Comparison of ENCODE assay signal across 13 mouse cellular contexts in the genomic region with DNA sequence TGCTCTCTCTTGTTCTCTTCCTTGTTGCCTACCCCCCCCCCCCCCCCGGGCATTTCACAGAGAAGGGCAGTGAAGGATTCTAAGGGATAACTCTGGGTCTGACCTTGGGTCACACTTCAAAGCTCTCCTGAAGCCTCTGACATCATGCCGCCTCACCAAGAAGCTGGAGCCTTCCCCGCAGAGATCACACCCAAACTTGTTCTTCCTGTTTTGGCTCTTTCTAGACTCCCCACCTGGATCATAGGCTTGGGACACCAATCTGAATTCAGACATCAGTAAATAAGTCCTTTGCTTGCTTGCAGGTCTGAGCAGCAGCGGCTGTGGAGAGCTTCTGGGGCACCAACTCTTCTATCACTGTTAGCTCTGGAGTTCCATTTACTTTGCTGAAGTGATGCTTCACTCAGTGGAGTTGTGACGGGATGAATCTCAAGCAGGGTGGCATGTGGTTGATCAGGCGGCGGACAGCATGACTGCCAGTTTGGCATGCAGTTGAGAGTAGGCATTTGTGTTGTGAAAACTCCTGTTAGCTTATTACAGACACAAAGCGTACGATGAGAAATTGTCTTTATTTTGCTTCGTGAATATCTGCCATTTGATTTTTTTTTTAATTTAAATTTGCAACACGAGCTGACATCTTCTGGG.
DNase-seq lines count a peak whose midpoint lies in the region; ATAC-seq lines count a peak whose summit lies in the region.
"Had no signal": no experiment of that assay in that cellular context is flagged by ENCODE, and none has a peak within 500 bp of the region (broad histone marks: within the 10 kb centered on the region; RNA-seq: fewer than 3 reads in every experiment).

No protein-coding gene starts in this region.

- no peak for ATAC-seq in hindbrain, embryonic 16.5 days
- ATAC-seq in monocyte, adult 5-6 weeks (replicated peaks; ENCODE audit: insufficient number of reproducible peaks, low FRiP score, low TSS enrichment, poor library complexity, severe bottlenecking) = no peak
- ATAC-seq: midbrain, embryonic 16.5 days had no signal

- no peak overlapping the region for H3K4me3 ChIP-seq in hindbrain, embryonic 10.5 days
- no peak overlapping the region for H3K4me3 ChIP-seq in hindbrain, embryonic 16.5 days (ENCODE audit: low read length)
- no peak overlapping the region for H3K4me3 ChIP-seq in embryonic facial prominence, embryonic 10.5 days
- H3K4me3 ChIP-seq: heart, embryonic 13.5 days; hindbrain, embryonic 15.5 days; limb, embryonic 12.5 days had no signal

- 72% methylated on average over 11 of the region's 11 CpGs for WGBS in hindbrain, embryonic 10.5 days
- WGBS in hindbrain, embryonic 16.5 days = 77% methylated on average over 11 of the region's 11 CpGs
- WGBS in embryonic facial prominence, embryonic 10.5 days = 70% methylated on average over 11 of the region's 11 CpGs

- DNase-seq in hindbrain, embryonic 10.5 days (ENCODE audit: low spot score) = peak; percentile 7
- DNase-seq in R1 (ENCODE audit: low read depth, low spot score) = peak; percentile 92
- peak; percentile 38 for DNase-seq in embryonic facial prominence, embryonic 10.5 days (ENCODE audit: low spot score)
- DNase-seq in layer of hippocampus, postnatal 10 days (ENCODE audit: low spot score in 2 of 2) = peak; percentile 28 to 41
- DNase-seq in right cerebral cortex, postnatal 14 days = no peak
- DNase-seq: kidney, postnatal 25 days had no signal

- no peak overlapping the region for H3K27ac ChIP-seq in hindbrain, embryonic 10.5 days
- no peak overlapping the region for H3K27ac ChIP-seq in hindbrain, embryonic 16.5 days (ENCODE audit: low read depth, low read length)
- H3K27ac ChIP-seq in embryonic facial prominence, embryonic 10.5 days (replicated peaks) = no peak overlapping the region
- H3K27ac ChIP-seq: heart, embryonic 13.5 days; hindbrain, embryonic 15.5 days; limb, embryonic 12.5 days had no signal

- H3K9ac ChIP-seq in hindbrain, embryonic 16.5 days (ENCODE audit: low read depth, low read length) = no peak overlapping the region
- H3K9ac ChIP-seq: heart, embryonic 13.5 days; hindbrain, embryonic 15.5 days; limb, embryonic 12.5 days had no signal

- no peaks in the 10 kb centered on the region for H3K36me3 ChIP-seq in hindbrain, embryonic 10.5 days
- H3K36me3 ChIP-seq in hindbrain, embryonic 16.5 days (ENCODE audit: control insufficient read depth, insufficient read depth, low read length) = no peaks in the 10 kb centered on the region
- no peaks in the 10 kb centered on the region for H3K36me3 ChIP-seq in embryonic facial prominence, embryonic 10.5 days (replicated peaks)
- H3K36me3 ChIP-seq: heart, embryonic 13.5 days; hindbrain, embryonic 15.5 days; limb, embryonic 12.5 days had no signal

- H3K4me2 ChIP-seq in hindbrain, embryonic 16.5 days (ENCODE audit: low read length) = no peak overlapping the region
- H3K4me2 ChIP-seq: heart, embryonic 13.5 days; hindbrain, embryonic 15.5 days; limb, embryonic 12.5 days had no signal

- peaks cover 17% of the 10 kb centered on the region for H3K4me1 ChIP-seq in hindbrain, embryonic 10.5 days (replicated peaks)
- H3K4me1 ChIP-seq in hindbrain, embryonic 16.5 days (ENCODE audit: control insufficient read depth, insufficient read depth, low read depth, low read length) = no peaks in the 10 kb centered on the region; the same call in 1 of the 2 replicates
- H3K4me1 ChIP-seq in embryonic facial prominence, embryonic 10.5 days = peaks cover 23% of the 10 kb centered on the region
- H3K4me1 ChIP-seq: hindbrain, embryonic 15.5 days had no signal

- H3K27me3 ChIP-seq in hindbrain, embryonic 10.5 days (ENCODE audit: insufficient read depth, poor library complexity, severe bottlenecking) = peaks cover 4% of the 10 kb centered on the region
- no peaks in the 10 kb centered on the region for H3K27me3 ChIP-seq in hindbrain, embryonic 16.5 days (replicated peaks; ENCODE audit: control insufficient read depth, insufficient read depth, low read length)
- H3K27me3 ChIP-seq in embryonic facial prominence, embryonic 10.5 days (replicated peaks; ENCODE audit: low read depth, poor library complexity, severe bottlenecking) = peaks cover 4% of the 10 kb centered on the region; the same call in 1 of the 2 replicates
- H3K27me3 ChIP-seq: CH12.LX; heart, embryonic 13.5 days; hindbrain, embryonic 15.5 days; limb, embryonic 12.5 days had no signal

- no peaks in the 10 kb centered on the region for H3K9me3 ChIP-seq in hindbrain, embryonic 10.5 days
- no peaks in the 10 kb centered on the region for H3K9me3 ChIP-seq in hindbrain, embryonic 16.5 days (ENCODE audit: control insufficient read depth, low read length)
- no peaks in the 10 kb centered on the region for H3K9me3 ChIP-seq in embryonic facial prominence, embryonic 10.5 days
- H3K9me3 ChIP-seq: heart, embryonic 13.5 days; hindbrain, embryonic 15.5 days; limb, embryonic 12.5 days had no signal
